Mouse (Mus musculus) myocyte (in vitro differentiated cells): ENCODE data around the gene Fbrsl1.

ENCODE experiments used
- CEBPB ChIP-seq: IDR thresholded peaks from 2 replicates; pipeline ENCODE4 v1.6.1; 2011; ENCODE audit warnings: mild to moderate bottlenecking, moderate library complexity; ENCODE audit not compliant: poor library complexity, insufficient read depth, severe bottlenecking
- MAX ChIP-seq: IDR thresholded peaks from one replicate; pipeline ENCODE4 v1.6.1; 2011; ENCODE audit warnings: low read depth, mild to moderate bottlenecking, control low read depth
- MYOD1 ChIP-seq, 3 experiments: IDR thresholded peaks; one replicate each; pipeline ENCODE4 v1.6.1; 2011; ENCODE audit warnings: control low read depth in 2 of 3, low read depth in 2 of 3, mild to moderate bottlenecking in 2 of 3, moderate library complexity in 1 of 3; ENCODE audit not compliant: insufficient read length in 2 of 3, control insufficient read depth in 1 of 3
- POLR2A ChIP-seq: IDR thresholded peaks from one replicate; pipeline ENCODE4 v1.6.1; 2011; ENCODE audit warnings: low read depth, mild to moderate bottlenecking, control low read depth, moderate library complexity; ENCODE audit not compliant: insufficient read length
- REST ChIP-seq: IDR thresholded peaks from one replicate; pipeline ENCODE4 v1.6.1; 2011; ENCODE audit warnings: mild to moderate bottlenecking, control low read depth, moderate library complexity; ENCODE audit not compliant: insufficient read depth, insufficient read length
- SRF ChIP-seq: IDR thresholded peaks from one replicate; pipeline ENCODE4 v1.6.1; 2011; ENCODE audit warnings: low read depth; ENCODE audit not compliant: control insufficient read depth, insufficient read length
- TCF12 ChIP-seq: IDR thresholded peaks from one replicate; pipeline ENCODE4 v1.6.1; 2011; ENCODE audit warnings: mild to moderate bottlenecking, control low read depth; ENCODE audit not compliant: poor library complexity, insufficient read depth, severe bottlenecking
- USF1 ChIP-seq: IDR thresholded peaks from one replicate; pipeline ENCODE4 v1.6.1; 2011; ENCODE audit warnings: low read depth, mild to moderate bottlenecking, control low read depth, moderate library complexity

DNA sequence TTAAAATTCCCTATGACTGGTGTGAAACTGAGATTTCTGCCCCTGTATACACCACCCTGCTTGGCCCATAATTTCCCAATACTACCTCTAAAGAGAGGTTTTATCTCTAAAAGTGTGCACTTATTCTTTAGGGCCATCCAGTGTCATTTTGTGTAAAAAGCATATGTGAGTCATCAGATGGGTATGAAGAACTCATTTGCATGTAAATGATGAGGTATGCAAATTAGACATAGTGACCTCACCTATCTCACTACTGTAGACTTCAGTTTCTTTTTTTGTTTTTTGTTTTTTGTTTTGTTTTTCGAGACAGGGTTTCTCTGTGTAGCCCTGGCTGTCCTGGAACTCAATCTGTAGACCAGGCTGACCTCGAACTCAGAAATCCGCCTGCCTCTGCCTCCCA lies 135.2 kb downstream of the Fbrsl1 start:
- TF ChIP-seq USF1 (no peak), SRF (no peak), POLR2A (no peak), MAX (no peak), REST (no peak), TCF12 (no peak), CEBPB (no peak), MYOD1 (IDR thresholded peaks at IDR 0.05; ENCODE audit: control insufficient read depth in 1 of 3, insufficient read length in 2 of 3, low read depth in 2 of 3) (no peak)
